Mouse (Mus musculus): ENCODE results near the gene Ptprm. TPM values are rescaled to one million over a fixed set of nuclear protein-coding genes. Genes with fewer than 3 reads are reported as not detected.

Ptprm gene
- polyA plus RNA-seq, 2 experiments, result 0.66 to 0.79 TPM

DNA sequence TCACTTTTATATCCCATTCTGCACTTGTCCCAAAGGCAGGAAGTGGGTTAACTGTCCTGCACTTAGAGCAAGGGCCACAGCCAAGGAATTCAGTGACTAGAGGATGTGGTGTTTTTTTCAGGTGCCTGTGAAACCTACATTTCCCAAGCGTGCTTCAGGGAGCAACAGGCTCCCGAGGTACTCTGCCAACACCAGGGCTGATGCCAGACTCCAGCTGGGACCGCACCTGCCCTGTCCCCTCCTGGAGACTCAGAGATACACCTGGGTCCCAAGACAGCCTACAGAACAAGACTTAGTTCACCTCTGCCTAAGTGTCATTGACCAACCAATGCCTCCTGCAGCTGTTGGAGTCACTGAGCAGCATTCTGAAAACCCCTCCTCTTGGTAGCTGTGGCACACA lies 264.6 kb downstream of the Ptprm start:
- WGBS (ENCODE audit: insufficient replicate concordance), result 58% methylated on average over 3 of the region's 3 CpGs
- DNase-seq (ENCODE audit: low read depth in 3 of 3, low spot score in 3 of 3), result no peak

DNA sequence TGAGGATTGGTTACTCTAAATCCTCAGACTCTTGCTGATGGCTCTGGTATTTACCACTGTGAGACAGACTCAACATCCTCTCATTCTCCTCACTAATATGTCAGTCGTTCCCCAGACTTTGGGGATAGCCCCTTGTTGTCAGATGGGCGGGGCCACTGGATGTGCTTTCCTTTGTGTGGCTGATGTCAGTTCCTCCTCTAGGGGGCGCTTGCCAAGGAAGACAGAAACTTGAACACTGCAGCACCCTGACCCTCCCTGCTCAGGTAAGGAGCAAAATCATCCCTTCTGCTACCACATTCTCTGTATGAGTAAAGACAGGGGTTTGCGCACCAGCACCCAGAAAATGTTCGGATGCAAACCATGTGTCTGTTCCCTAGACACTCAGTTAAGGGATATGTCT lies 266.7 kb downstream of the Ptprm start:
- ATAC-seq (ENCODE audit: insufficient read depth), result no peak
- Histone ChIP-seq H3K4me2 (ENCODE audit: low read depth) (no peak overlapping the region), H3K36me3 (replicated peaks; ENCODE audit: control insufficient read depth, insufficient read depth, low read depth) (no peaks in the 10 kb centered on the region), H3K4me3 (ENCODE audit: insufficient read depth in 1 of 2, low read depth in 2 of 2, low read length in 2 of 2) (no peak overlapping the region), H3K27ac (no peak overlapping the region), H3K4me1 (replicated peaks; ENCODE audit: control insufficient read depth in 2 of 2, insufficient read depth in 2 of 2, low read length in 1 of 2) (no peaks in the 10 kb centered on the region), H3K9ac (replicated peaks) (no peak overlapping the region), H3K9me3 (ENCODE audit: control insufficient read depth, low read length) (no peaks in the 10 kb centered on the region), H3K27me3 (ENCODE audit: control insufficient read depth, insufficient read depth, low read length) (no peaks in the 10 kb centered on the region)
- TF ChIP-seq EP300 (IDR thresholded peaks at IDR 0.05; ENCODE audit: low read depth) (no peak), CTCF (IDR thresholded peaks at IDR 0.05; ENCODE audit: low read depth) (peak; percentile 33; the same call in 1 of the 2 replicates)
- DNase-seq (ENCODE audit: low read depth in 3 of 3, low spot score in 3 of 3), result no peak
- WGBS (ENCODE audit: insufficient replicate concordance), result 53% methylated on average over 5 of the region's 5 CpGs

More for the DNA sequence above, 264.6 kb downstream of the Ptprm start:
- TF ChIP-seq CTCF (IDR thresholded peaks at IDR 0.05; ENCODE audit: low read depth), result no peak
- TF ChIP-seq EP300 (IDR thresholded peaks at IDR 0.05; ENCODE audit: low read depth), result no peak
- Histone ChIP-seq H3K27me3 (ENCODE audit: control insufficient read depth, insufficient read depth, low read length) (no peaks in the 10 kb centered on the region), H3K4me2 (ENCODE audit: low read depth) (no peak overlapping the region), H3K9ac (replicated peaks) (no peak overlapping the region), H3K36me3 (replicated peaks; ENCODE audit: control insufficient read depth, insufficient read depth, low read depth) (no peaks in the 10 kb centered on the region), H3K27ac (no peak overlapping the region), H3K4me1 (replicated peaks; ENCODE audit: control insufficient read depth in 2 of 2, insufficient read depth in 2 of 2, low read length in 1 of 2) (no peaks in the 10 kb centered on the region), H3K4me3 (ENCODE audit: insufficient read depth in 1 of 2, low read depth in 2 of 2, low read length in 2 of 2) (no peak overlapping the region), H3K9me3 (ENCODE audit: control insufficient read depth, low read length) (no peaks in the 10 kb centered on the region)
- ATAC-seq (ENCODE audit: insufficient read depth), result no peak

DNA sequence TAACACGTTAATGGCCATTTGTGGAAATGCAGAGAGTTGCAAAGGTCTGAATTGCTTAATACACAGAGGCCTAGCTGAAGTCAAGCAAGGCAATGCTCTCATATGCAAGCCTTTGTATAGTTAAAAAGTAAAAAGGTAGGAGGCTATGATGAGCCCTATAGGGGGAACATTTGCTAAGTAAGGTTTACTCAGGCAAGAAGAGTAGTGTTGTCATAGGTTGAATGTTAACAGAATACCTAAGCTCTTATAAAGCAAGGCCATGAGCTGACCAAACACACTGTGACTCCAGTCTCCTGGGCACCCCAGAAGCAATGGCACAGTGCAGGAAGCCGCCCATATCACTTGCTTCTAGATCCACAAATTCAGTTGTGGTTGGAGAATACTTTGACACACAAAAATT lies 267.4 kb downstream of the Ptprm start:
- H3K4me2 ChIP-seq (ENCODE audit: low read depth), result no peak overlapping the region
- no peaks in the 10 kb centered on the region for H3K4me1 ChIP-seq (replicated peaks; ENCODE audit: control insufficient read depth in 2 of 2, insufficient read depth in 2 of 2, low read length in 1 of 2)
- TF ChIP-seq EP300 (IDR thresholded peaks at IDR 0.05; ENCODE audit: low read depth) (no peak), CTCF (IDR thresholded peaks at IDR 0.05; ENCODE audit: low read depth) (no peak)
- no peak overlapping the region for H3K4me3 ChIP-seq (ENCODE audit: insufficient read depth in 1 of 2, low read depth in 2 of 2, low read length in 2 of 2)
- 33% methylated on average over 2 of the region's 2 CpGs for WGBS (ENCODE audit: insufficient replicate concordance)
- H3K36me3 ChIP-seq (replicated peaks; ENCODE audit: control insufficient read depth, insufficient read depth, low read depth), result no peaks in the 10 kb centered on the region
- H3K9ac ChIP-seq (replicated peaks), result no peak overlapping the region
- H3K9me3 ChIP-seq (ENCODE audit: control insufficient read depth, low read length), result no peaks in the 10 kb centered on the region
- no peak for DNase-seq (ENCODE audit: low read depth in 3 of 3, low spot score in 3 of 3)
- no peaks in the 10 kb centered on the region for H3K27me3 ChIP-seq (ENCODE audit: control insufficient read depth, insufficient read depth, low read length)
- no peak overlapping the region for H3K27ac ChIP-seq
- ATAC-seq (ENCODE audit: insufficient read depth), result no peak

DNA sequence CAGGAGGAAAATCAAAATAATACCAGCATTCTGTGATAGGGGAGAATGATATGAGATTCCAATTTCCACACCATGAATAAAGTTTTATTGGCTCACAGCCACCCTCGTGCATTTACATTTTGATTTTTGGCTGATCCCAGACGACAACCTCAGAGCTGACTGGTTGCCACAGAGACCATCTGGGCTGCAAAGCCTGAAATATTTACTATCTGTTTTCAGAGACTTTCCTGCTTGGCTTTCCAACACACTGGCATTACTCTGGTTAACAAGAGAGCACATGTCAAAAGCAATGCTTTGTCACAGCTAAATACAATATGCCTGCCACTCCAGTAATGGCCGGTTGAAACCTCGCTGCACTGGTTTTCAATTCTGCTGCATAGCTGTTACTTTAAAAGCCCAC lies 269.8 kb downstream of the Ptprm start:
- H3K9ac ChIP-seq (replicated peaks), result no peak overlapping the region
- no peak for TF ChIP-seq EP300 (IDR thresholded peaks at IDR 0.05; ENCODE audit: low read depth)
- no peak for TF ChIP-seq CTCF (IDR thresholded peaks at IDR 0.05; ENCODE audit: low read depth)
- H3K27me3 ChIP-seq (ENCODE audit: control insufficient read depth, insufficient read depth, low read length), result no peaks in the 10 kb centered on the region
- DNase-seq (ENCODE audit: low read depth in 3 of 3, low spot score in 3 of 3) (no peak), ATAC-seq (ENCODE audit: insufficient read depth) (no peak)
- H3K4me2 ChIP-seq (ENCODE audit: low read depth), result no peak overlapping the region
- WGBS (ENCODE audit: insufficient replicate concordance), result 60% methylated on average over 4 of the region's 4 CpGs
- H3K27ac ChIP-seq, result no peak overlapping the region
- H3K4me1 ChIP-seq (replicated peaks; ENCODE audit: control insufficient read depth in 2 of 2, insufficient read depth in 2 of 2, low read length in 1 of 2), result no peaks in the 10 kb centered on the region
- H3K9me3 ChIP-seq (ENCODE audit: control insufficient read depth, low read length), result no peaks in the 10 kb centered on the region
- H3K36me3 ChIP-seq (replicated peaks; ENCODE audit: control insufficient read depth, insufficient read depth, low read depth), result no peaks in the 10 kb centered on the region
- no peak overlapping the region for H3K4me3 ChIP-seq (ENCODE audit: insufficient read depth in 1 of 2, low read depth in 2 of 2, low read length in 2 of 2)

DNA sequence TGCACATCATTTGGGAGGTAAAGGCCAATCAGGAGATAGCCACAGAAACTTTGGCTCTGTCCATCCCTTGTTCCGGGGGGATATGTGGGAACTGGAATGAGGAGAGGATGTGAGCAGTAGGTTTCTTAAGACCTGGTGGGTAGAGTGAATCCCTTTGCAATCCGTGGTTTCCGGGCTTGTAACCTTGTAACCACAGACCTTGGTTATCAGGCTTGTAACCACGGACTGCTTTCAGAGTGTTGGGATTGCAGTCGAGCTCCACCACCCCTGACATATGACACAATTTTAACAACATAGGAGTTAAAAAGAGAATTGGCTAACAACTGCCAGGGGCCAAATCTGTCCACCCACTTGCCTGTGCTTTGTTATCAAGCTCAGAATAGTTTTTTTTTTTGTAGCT lies 270.2 kb downstream of the Ptprm start:
- Histone ChIP-seq H3K4me3 (ENCODE audit: insufficient read depth in 1 of 2, low read depth in 2 of 2, low read length in 2 of 2) (no peak overlapping the region), H3K36me3 (replicated peaks; ENCODE audit: control insufficient read depth, insufficient read depth, low read depth) (no peaks in the 10 kb centered on the region), H3K9me3 (ENCODE audit: control insufficient read depth, low read length) (no peaks in the 10 kb centered on the region), H3K27ac (no peak overlapping the region), H3K4me2 (ENCODE audit: low read depth) (no peak overlapping the region), H3K4me1 (replicated peaks; ENCODE audit: control insufficient read depth in 2 of 2, insufficient read depth in 2 of 2, low read length in 1 of 2) (no peaks in the 10 kb centered on the region), H3K9ac (replicated peaks) (no peak overlapping the region), H3K27me3 (ENCODE audit: control insufficient read depth, insufficient read depth, low read length) (no peaks in the 10 kb centered on the region)
- 33% methylated on average over 5 of the region's 5 CpGs for WGBS (ENCODE audit: insufficient replicate concordance)
- ATAC-seq (ENCODE audit: insufficient read depth) (no peak), DNase-seq (ENCODE audit: low read depth in 3 of 3, low spot score in 3 of 3) (no peak)
- TF ChIP-seq EP300 (IDR thresholded peaks at IDR 0.05; ENCODE audit: low read depth) (no peak), CTCF (IDR thresholded peaks at IDR 0.05; ENCODE audit: low read depth) (no peak)

Data from liver, embryonic 14.5 days (tissue).